27 mouse cellular contexts compared by ENCODE assay signal in the genomic region with DNA sequence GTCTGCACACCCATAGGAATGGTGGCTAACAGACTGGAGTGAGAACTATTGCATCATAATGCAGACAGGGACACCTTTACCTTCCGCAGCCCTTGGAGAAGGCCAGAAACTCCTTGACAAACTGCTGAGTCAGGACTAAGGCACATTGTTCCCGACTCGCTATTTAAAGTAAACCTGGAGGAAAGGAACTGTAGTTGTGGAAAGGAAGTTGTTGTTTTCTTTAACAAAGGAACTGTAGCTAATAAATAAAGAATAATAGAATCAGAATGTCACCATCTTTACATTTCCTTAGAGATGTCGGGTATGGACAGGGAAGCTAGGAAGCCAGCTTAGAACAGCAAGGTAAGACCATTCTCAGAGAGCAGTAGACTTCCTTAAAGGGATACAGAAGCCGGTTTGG.
A peak's percentile ranks its signal among the peaks of the same experiment; 100 is the strongest.
DNase-seq lines count a peak whose midpoint lies in the region; ATAC-seq and TF ChIP-seq lines count a peak whose summit lies in the region.
"Had no signal": no experiment of that assay in that cellular context is flagged by ENCODE, and none has a peak within 500 bp of the region (broad histone marks: within the 10 kb centered on the region; RNA-seq: fewer than 3 reads in every experiment).

No protein-coding gene starts in this region.

- H3K4me1 ChIP-seq in kidney, embryonic 14.5 days (ENCODE audit: control insufficient read depth, insufficient read depth, low read length): peaks cover 9% of the 10 kb centered on the region; the same call in 1 of the 2 replicates
- no peaks in the 10 kb centered on the region; the same call in 1 of the 2 replicates for H3K4me1 ChIP-seq in lung, postnatal 0 days (ENCODE audit: insufficient read depth, low read depth, low read length)
- H3K4me1 ChIP-seq in ES-E14 (ENCODE audit: control insufficient read depth in 2 of 2, insufficient read depth in 2 of 2, low read length in 2 of 2, poor library complexity in 1 of 2): peaks cover 2 to 3% of the 10 kb centered on the region in 2 experiments; a peak in 3 of 4 replicates
- H3K4me1 ChIP-seq: forebrain, embryonic 12.5 days; hindbrain, embryonic 12.5 days; midbrain, embryonic 15.5 days had no signal

- H3K9me3 ChIP-seq in kidney, embryonic 14.5 days (ENCODE audit: control insufficient read depth, low read length): no peaks in the 10 kb centered on the region
- no peaks in the 10 kb centered on the region for H3K9me3 ChIP-seq in lung, postnatal 0 days (ENCODE audit: low read length)
- H3K9me3 ChIP-seq in ES-E14 (ENCODE audit: control insufficient read depth, insufficient read depth, low read depth, low read length): no peaks in the 10 kb centered on the region
- H3K9me3 ChIP-seq: embryonic facial prominence, embryonic 13.5 days; forebrain, embryonic 12.5 days; hindbrain, embryonic 12.5 days; midbrain, embryonic 15.5 days; neural tube, embryonic 12.5 days had no signal

- DNase-seq in kidney, postnatal 36 days: no peak
- peak; percentile 47 for DNase-seq in lung, postnatal 0 days (ENCODE audit: low spot score)
- no peak for DNase-seq in lung, postnatal 25 days (ENCODE audit: low spot score)
- no peak for DNase-seq in ES-E14 (ENCODE audit: low read depth, low spot score)
- peak; percentile 39 for DNase-seq in induced T-regulatory cell, adult 2 months (ENCODE audit: low read depth)
- no peak for DNase-seq in adipocyte (ENCODE audit: low spot score)
- DNase-seq: adrenal gland, postnatal 14 days; cerebellum, adult 8-10 months; cerebellum, postnatal 36 days; embryo, embryonic 11 days; gastrocnemius, postnatal 25 days; heart, postnatal 10 days; kidney, adult 18-20 months; lung, postnatal 36 days; thymus, adult 18-20 months; thymus, postnatal 36 days had no signal

- H3K27ac ChIP-seq in kidney, embryonic 14.5 days (ENCODE audit: low read depth, low read length): peak overlapping the region; percentile 76; the same call in 1 of the 2 replicates
- H3K27ac ChIP-seq in lung, postnatal 0 days (ENCODE audit: low read length): peak overlapping the region; percentile 47; the same call in 1 of the 2 replicates
- no peak overlapping the region for H3K27ac ChIP-seq in ES-E14 (ENCODE audit: insufficient read depth, low read depth, low read length, poor library complexity, severe bottlenecking)
- H3K27ac ChIP-seq: embryonic facial prominence, embryonic 13.5 days; forebrain, embryonic 12.5 days; hindbrain, embryonic 12.5 days; layer of hippocampus, adult 2 months; midbrain, embryonic 15.5 days; neural tube, embryonic 12.5 days had no signal

- TF ChIP-seq EP300 in lung, postnatal 0 days (IDR thresholded peaks at IDR 0.05): peak; percentile 64

- H3K36me3 ChIP-seq in kidney, embryonic 14.5 days (ENCODE audit: control insufficient read depth, insufficient read depth, low read length): no peaks in the 10 kb centered on the region
- H3K36me3 ChIP-seq in lung, postnatal 0 days (ENCODE audit: insufficient read depth, low read length): no peaks in the 10 kb centered on the region
- H3K36me3 ChIP-seq in ES-E14 (ENCODE audit: control insufficient read depth, insufficient read depth, low read length, poor library complexity, severe bottlenecking): no peaks in the 10 kb centered on the region
- H3K36me3 ChIP-seq: embryonic facial prominence, embryonic 13.5 days; forebrain, embryonic 12.5 days; hindbrain, embryonic 12.5 days; midbrain, embryonic 15.5 days; neural tube, embryonic 12.5 days had no signal

- in situ Hi-C loops in ES-E14 (cut with MboI; ENCODE audit: low sequenced_read_pairs in 2 of 2, unreplicated experiment in 2 of 2): no loop called here

- no peak overlapping the region for H3K9ac ChIP-seq in kidney, embryonic 14.5 days (ENCODE audit: low read depth, low read length)
- no peak overlapping the region for H3K9ac ChIP-seq in lung, postnatal 0 days (replicated peaks; ENCODE audit: low read depth)
- H3K9ac ChIP-seq in ES-E14 (ENCODE audit: insufficient read depth, low read depth, low read length, poor library complexity, severe bottlenecking): no peak overlapping the region
- H3K9ac ChIP-seq: embryonic facial prominence, embryonic 13.5 days; forebrain, embryonic 12.5 days; hindbrain, embryonic 12.5 days; midbrain, embryonic 15.5 days; neural tube, embryonic 12.5 days had no signal

- no peak for TF ChIP-seq CTCF in lung, postnatal 0 days (IDR thresholded peaks at IDR 0.05)

- WGBS in kidney, embryonic 14.5 days: 26% methylated on average over 5 of the region's 5 CpGs
- WGBS in lung, postnatal 0 days: 25% methylated on average over 5 of the region's 5 CpGs

- no peak overlapping the region for H3K4me2 ChIP-seq in kidney, embryonic 14.5 days (replicated peaks; ENCODE audit: low read depth, low read length)
- H3K4me2 ChIP-seq in lung, postnatal 0 days (replicated peaks; ENCODE audit: low read depth, low read length): no peak overlapping the region
- H3K4me2 ChIP-seq: embryonic facial prominence, embryonic 13.5 days; forebrain, embryonic 12.5 days; hindbrain, embryonic 12.5 days; midbrain, embryonic 15.5 days; neural tube, embryonic 12.5 days had no signal

- no peak overlapping the region for H3K4me3 ChIP-seq in kidney, embryonic 14.5 days (ENCODE audit: low read length)
- no peak overlapping the region for H3K4me3 ChIP-seq in lung, postnatal 0 days (ENCODE audit: low read depth, low read length)
- 0 out of 4 replicates have a peak overlapping the region, but pooled peaks of 1 of the 2 experiments have one; percentile 1 for H3K4me3 ChIP-seq in ES-E14 (ENCODE audit: insufficient read depth in 1 of 2, low read depth in 1 of 2, low read length in 2 of 2, poor library complexity in 1 of 2, severe bottlenecking in 1 of 2)
- H3K4me3 ChIP-seq: embryonic facial prominence, embryonic 13.5 days; erythroblast, embryonic 14.5 days; forebrain, embryonic 12.5 days; hindbrain, embryonic 12.5 days; layer of hippocampus, adult 2 months; midbrain, embryonic 15.5 days; neural tube, embryonic 12.5 days had no signal

- H3K27me3 ChIP-seq in kidney, embryonic 14.5 days (ENCODE audit: control insufficient read depth, insufficient read depth, low read length): no peaks in the 10 kb centered on the region
- no peaks in the 10 kb centered on the region for H3K27me3 ChIP-seq in lung, postnatal 0 days (replicated peaks; ENCODE audit: insufficient read depth, low read length)
- H3K27me3 ChIP-seq: embryonic facial prominence, embryonic 13.5 days; forebrain, embryonic 12.5 days; hindbrain, embryonic 12.5 days; midbrain, embryonic 15.5 days; neural tube, embryonic 12.5 days; Patski had no signal

- ATAC-seq in kidney, embryonic 14.5 days (ENCODE audit: low FRiP score, low TSS enrichment): no peak
- ATAC-seq in lung, postnatal 0 days: peak; percentile 42; the same call in 1 of the 2 replicates
- ATAC-seq: activated CD4-positive, CD25-positive, alpha-beta regulatory T cell, adult 4 months; inflammation-experienced regulatory T-cells, adult 6 months; midbrain, embryonic 15.5 days; Patski had no signal

TF ChIP-seq in ES-E14, 5 proteins besides CTCF, POLR2A, EP300 and RAD21:
- TF ChIP-seq CHD2 (IDR thresholded peaks at IDR 0.05; ENCODE audit: low read depth, low read length) (no peak), MAFK (IDR thresholded peaks at IDR 0.05; ENCODE audit: insufficient read depth, low read depth, low read length) (peak; percentile 97)

Comparison
In these comparisons a context has a peak if more than half of its experiments do, and no peak if none do; other contexts are left out.
1. DNase-seq: peak in lung, postnatal 0 days (single experiment) and induced T-regulatory cell, adult 2 months (single experiment); none in kidney, postnatal 36 days (0 of 2), lung, postnatal 25 days (single experiment), ES-E14 (single experiment) and adipocyte (single experiment).